Mouse (Mus musculus) stomach, adult 2 months (tissue): ENCODE results near the gene Ccdc88b. TPM values are rescaled to one million over a fixed set of nuclear protein-coding genes. Genes with fewer than 3 reads are reported as not detected.

Experiments used
- polyA plus RNA-seq: library from polyadenylated mRNA; depleted of rRNA; stranded (reverse); fragments of >200 nt; gene quantifications from 2 replicates; pipeline ENCODE4 v1.2.3, GENCODE M21; 2012; rRNA removed

Gene Ccdc88b
- polyA plus RNA-seq, result 1.9 and 5.4 TPM in 2 replicates

GRCm38 (mm10) chr19:6858031-6858430 is at the start of gene Ccdc88b:
Gene Ccdc88b, minus strand, starts transcription at chr19:6858211.

GRCm38 (mm10) chr19:6840475-6841291 is 17.3 kb downstream of the Ccdc88b start, which contains the start of gene Rps6ka4:
Gene Rps6ka4, minus strand, starts transcription at chr19:6840636.

Other genes starting within 250 kb of the Ccdc88b start
- gene Rps6ka4, start 17.6 kb downstream of the Ccdc88b start, polyA plus RNA-seq, result 27.6 and 35.1 TPM in 2 replicates
- gene Trmt112, start 51.5 kb upstream of the Ccdc88b start, polyA plus RNA-seq, result 48.8 and 58.9 TPM in 2 replicates
- gene Prdx5, start 51.9 kb upstream of the Ccdc88b start, polyA plus RNA-seq, result 75.1 and 83.7 TPM in 2 replicates
- 80.2 and 108 TPM in 2 replicates for gene Esrra, start 63.6 kb upstream of the Ccdc88b start, polyA plus RNA-seq
- 1.0 and 2.0 TPM in 2 replicates for gene Catsperz, start 67.2 kb upstream of the Ccdc88b start, polyA plus RNA-seq
- 0.16 and 0.26 TPM in 2 replicates for gene Kcnk4, start 76.3 kb upstream of the Ccdc88b start, polyA plus RNA-seq
- 35.8 and 50.6 TPM in 2 replicates for gene Bad, start 83.7 kb upstream of the Ccdc88b start, polyA plus RNA-seq
- 80.5 and 90.5 TPM in 2 replicates for gene Gpr137, start 84.3 kb upstream of the Ccdc88b start, polyA plus RNA-seq
- gene Ppp1r14b, start 116.8 kb upstream of the Ccdc88b start, polyA plus RNA-seq, result 89.2 and 116 TPM in 2 replicates
- gene Plcb3, start 118.3 kb upstream of the Ccdc88b start, polyA plus RNA-seq, result 63.9 and 66.6 TPM in 2 replicates
- 13.1 and 16.3 TPM in 2 replicates for gene Fkbp2, start 122.3 kb upstream of the Ccdc88b start, polyA plus RNA-seq
- gene Vegfb, start 129.4 kb upstream of the Ccdc88b start, polyA plus RNA-seq, result 62.1 and 102 TPM in 2 replicates
- 24.5 and 30.1 TPM in 2 replicates for gene Dnajc4, start 134.4 kb upstream of the Ccdc88b start, polyA plus RNA-seq
- gene Nudt22, start 137.9 kb upstream of the Ccdc88b start, polyA plus RNA-seq, result 48.4 and 63.7 TPM in 2 replicates
- 8.2 and 10.0 TPM in 2 replicates for gene Trpt1, start 137.9 kb upstream of the Ccdc88b start, polyA plus RNA-seq
- gene Fermt3, start 161.3 kb upstream of the Ccdc88b start, polyA plus RNA-seq, result 16.6 and 20.2 TPM in 2 replicates
- 11.6 and 11.9 TPM in 2 replicates for gene Stip1, start 181.8 kb upstream of the Ccdc88b start, polyA plus RNA-seq
- gene Macrod1, start 198.6 kb upstream of the Ccdc88b start, polyA plus RNA-seq, result 41.9 and 71.8 TPM in 2 replicates
- gene Flrt1, start 247.5 kb upstream of the Ccdc88b start, polyA plus RNA-seq, result 0.12 and 0.35 TPM in 2 replicates